Mouse (Mus musculus): ENCODE measurements around the gene Cux1. TPM values are rescaled to one million over a fixed set of nuclear protein-coding genes. Genes with fewer than 3 reads are reported as not detected.

The Cux1 gene
- total and polyA plus RNA-seq, 3 experiments, result 46.8 to 101 (median 85.8) TPM

DNA sequence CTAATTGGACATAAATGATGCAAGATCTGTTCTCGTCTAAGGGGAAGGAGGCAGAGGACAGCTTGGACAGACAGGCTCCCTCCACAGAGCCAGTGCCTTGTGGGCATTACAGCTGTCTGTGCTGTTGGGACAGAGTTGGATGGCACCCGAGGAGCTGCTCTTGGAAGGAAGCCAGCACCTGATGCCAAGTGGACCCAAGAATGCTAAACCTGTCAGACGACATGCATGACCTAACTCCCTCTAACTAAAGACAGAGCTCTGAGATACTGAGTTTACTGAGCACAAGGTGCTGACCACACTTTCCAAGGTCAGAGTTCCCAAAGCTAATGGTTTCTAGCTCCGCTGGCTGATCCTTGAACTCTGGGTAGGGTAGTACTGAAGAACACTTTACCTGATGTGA, 255.1 kb downstream of the Cux1 start:
- 50% methylated on average over 4 of the region's 4 CpGs for WGBS
- DNase-seq, result peak in 1 of 2 experiments; percentile 59
- H3K4me1 ChIP-seq (ENCODE audit: control insufficient read depth, insufficient read depth, low read length), result peaks cover 2% of the 10 kb centered on the region; the same call in 1 of the 2 replicates
- no peak overlapping the region for H3K27ac ChIP-seq
- no peaks in the 10 kb centered on the region for H3K79me2 ChIP-seq (replicated peaks; ENCODE audit: control insufficient read depth, insufficient read depth, low read length)
- TF ChIP-seq POLR2A (IDR thresholded peaks at IDR 0.05; ENCODE audit: insufficient read depth, low read depth, low read length) (no peak), EP300 (IDR thresholded peaks at IDR 0.05; ENCODE audit: insufficient read depth, low read depth, low read length) (0 out of 2 replicates have a peak, but pooled peaks have one; percentile 64)
- no peaks in the 10 kb centered on the region for H3K27me3 ChIP-seq (ENCODE audit: control insufficient read depth, insufficient read depth, low read length)
- no peaks in the 10 kb centered on the region for H3K36me3 ChIP-seq (ENCODE audit: control insufficient read depth, insufficient read depth, low read length)
- H3K4me3 ChIP-seq, result no peak overlapping the region
- no peak overlapping the region for H3K9ac ChIP-seq (ENCODE audit: low read depth, low read length)
- intact Hi-C loops (cut with DNase I), result no loop called here

DNA sequence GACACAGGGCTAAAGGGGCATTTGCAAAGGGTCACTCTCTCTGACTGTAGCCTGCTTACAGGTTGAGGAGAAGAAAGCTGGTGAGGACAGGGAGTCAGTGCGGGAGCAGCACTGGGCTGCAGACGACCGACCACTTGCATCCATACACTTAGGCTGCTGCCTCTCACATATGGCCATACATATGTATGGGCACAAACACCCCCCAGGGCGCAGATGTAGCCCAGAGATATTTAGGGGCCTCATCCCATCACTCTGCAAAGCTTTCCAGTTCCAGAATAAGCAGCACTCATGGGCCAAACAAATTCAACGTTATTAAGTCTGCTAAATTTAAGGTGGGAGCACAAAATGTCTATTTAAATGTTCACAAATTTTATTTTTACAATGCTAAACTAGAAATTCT, 261.0 kb downstream of the Cux1 start:
- Histone ChIP-seq H3K27ac (no peak overlapping the region), H3K79me2 (replicated peaks; ENCODE audit: control insufficient read depth, insufficient read depth, low read length) (no peaks in the 10 kb centered on the region), H3K4me1 (ENCODE audit: control insufficient read depth, insufficient read depth, low read length) (no peaks in the 10 kb centered on the region), H3K36me3 (ENCODE audit: control insufficient read depth, insufficient read depth, low read length) (no peaks in the 10 kb centered on the region), H3K9ac (ENCODE audit: low read depth, low read length) (no peak overlapping the region), H3K27me3 (ENCODE audit: control insufficient read depth, insufficient read depth, low read length) (no peaks in the 10 kb centered on the region), H3K4me3 (no peak overlapping the region)
- DNase-seq, result no peak
- TF ChIP-seq EP300 (IDR thresholded peaks at IDR 0.05; ENCODE audit: insufficient read depth, low read depth, low read length) (no peak), CTCF (IDR thresholded peaks at IDR 0.05) (no peak), POLR2A (IDR thresholded peaks at IDR 0.05; ENCODE audit: insufficient read depth, low read depth, low read length) (no peak)
- 86% methylated on average over 5 of the region's 5 CpGs for WGBS
- intact Hi-C loops (cut with DNase I), result no loop called here

DNA sequence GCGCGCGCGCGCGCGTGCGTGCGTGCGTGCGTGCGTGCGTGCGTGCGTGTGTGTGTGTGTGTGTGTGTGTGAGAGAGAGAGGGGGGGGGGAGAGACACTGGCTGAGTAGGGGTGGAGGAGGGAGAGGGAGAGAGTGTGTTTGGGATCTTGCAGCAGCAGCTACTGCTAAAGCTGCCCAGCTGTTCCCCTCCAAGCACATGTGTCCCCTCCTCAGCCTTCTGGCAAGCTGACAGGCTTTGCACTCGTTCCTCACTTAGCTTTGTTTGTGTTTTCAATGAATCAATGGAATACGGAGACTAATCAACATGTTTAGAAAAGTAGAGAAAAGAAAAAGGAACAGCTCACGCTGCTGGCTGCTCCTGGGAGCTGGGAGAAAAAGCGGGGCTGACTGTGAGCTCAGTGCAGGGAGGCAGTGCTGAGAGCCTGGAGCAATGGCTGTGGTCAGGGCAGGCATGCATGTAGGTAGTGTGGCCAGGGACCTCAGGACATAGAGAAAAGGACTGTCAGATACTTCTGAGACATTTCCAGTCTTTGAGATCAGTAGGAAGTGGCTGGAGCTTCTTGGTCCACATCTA, 263.8 kb downstream of the Cux1 start:
- no peaks in the 10 kb centered on the region for H3K4me1 ChIP-seq (ENCODE audit: control insufficient read depth, insufficient read depth, low read length)
- no peaks in the 10 kb centered on the region for H3K79me2 ChIP-seq (replicated peaks; ENCODE audit: control insufficient read depth, insufficient read depth, low read length)
- H3K27ac ChIP-seq, result no peak overlapping the region
- H3K9ac ChIP-seq (ENCODE audit: low read depth, low read length), result no peak overlapping the region
- no peak overlapping the region for H3K4me3 ChIP-seq
- TF ChIP-seq CTCF (IDR thresholded peaks at IDR 0.05) (no peak), EP300 (IDR thresholded peaks at IDR 0.05; ENCODE audit: insufficient read depth, low read depth, low read length) (no peak), POLR2A (IDR thresholded peaks at IDR 0.05; ENCODE audit: insufficient read depth, low read depth, low read length) (no peak)
- 81% methylated on average over 19 of the region's 19 CpGs for WGBS
- H3K27me3 ChIP-seq (ENCODE audit: control insufficient read depth, insufficient read depth, low read length), result no peaks in the 10 kb centered on the region
- no peaks in the 10 kb centered on the region; the same call in 1 of the 2 replicates for H3K36me3 ChIP-seq (ENCODE audit: control insufficient read depth, insufficient read depth, low read length)
- no peak for DNase-seq
- intact Hi-C loops (cut with DNase I), result no loop called here

GRCm38 (mm10) chr5:136300880-136301279, 266.4 kb downstream of the Cux1 start:
- H3K36me3 ChIP-seq (ENCODE audit: control insufficient read depth, insufficient read depth, low read length), result no peaks in the 10 kb centered on the region; the same call in 1 of the 2 replicates
- intact Hi-C loops (cut with DNase I), result no loop called here
- H3K27me3 ChIP-seq (ENCODE audit: control insufficient read depth, insufficient read depth, low read length), result no peaks in the 10 kb centered on the region
- no peak for DNase-seq
- H3K9ac ChIP-seq (ENCODE audit: low read depth, low read length), result no peak overlapping the region
- peaks cover 2% of the 10 kb centered on the region; the same call in 1 of the 2 replicates for H3K4me1 ChIP-seq (ENCODE audit: control insufficient read depth, insufficient read depth, low read length)
- H3K79me2 ChIP-seq (replicated peaks; ENCODE audit: control insufficient read depth, insufficient read depth, low read length), result no peaks in the 10 kb centered on the region
- TF ChIP-seq CTCF (IDR thresholded peaks at IDR 0.05), result no peak
- no peak for TF ChIP-seq POLR2A (IDR thresholded peaks at IDR 0.05; ENCODE audit: insufficient read depth, low read depth, low read length)
- no peak for TF ChIP-seq EP300 (IDR thresholded peaks at IDR 0.05; ENCODE audit: insufficient read depth, low read depth, low read length)
- no peak overlapping the region for H3K27ac ChIP-seq
- 93% methylated on average over 6 of the region's 6 CpGs for WGBS
- H3K4me3 ChIP-seq, result no peak overlapping the region

DNA sequence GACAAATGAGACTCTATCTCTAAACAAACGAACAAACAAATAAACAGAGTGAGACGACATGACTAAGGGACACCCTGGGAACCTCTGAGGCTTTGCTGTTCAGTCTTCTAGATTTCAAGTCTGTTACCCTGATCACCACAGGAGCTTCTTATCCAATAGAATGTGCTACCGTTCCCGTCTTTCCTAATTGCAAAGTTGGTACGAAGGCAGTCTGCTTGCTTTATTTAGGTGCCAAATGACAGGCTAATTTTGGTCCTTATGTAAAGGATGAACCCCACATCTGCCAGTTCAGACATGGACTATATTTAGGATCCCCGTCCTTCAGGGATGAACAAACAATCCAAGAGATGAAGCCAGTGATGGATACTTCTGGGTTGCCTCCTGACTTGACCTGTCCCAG, 269.6 kb downstream of the Cux1 start:
- 72% methylated on average over 6 of the region's 6 CpGs for WGBS
- intact Hi-C loops (cut with DNase I), result no loop called here

DNA sequence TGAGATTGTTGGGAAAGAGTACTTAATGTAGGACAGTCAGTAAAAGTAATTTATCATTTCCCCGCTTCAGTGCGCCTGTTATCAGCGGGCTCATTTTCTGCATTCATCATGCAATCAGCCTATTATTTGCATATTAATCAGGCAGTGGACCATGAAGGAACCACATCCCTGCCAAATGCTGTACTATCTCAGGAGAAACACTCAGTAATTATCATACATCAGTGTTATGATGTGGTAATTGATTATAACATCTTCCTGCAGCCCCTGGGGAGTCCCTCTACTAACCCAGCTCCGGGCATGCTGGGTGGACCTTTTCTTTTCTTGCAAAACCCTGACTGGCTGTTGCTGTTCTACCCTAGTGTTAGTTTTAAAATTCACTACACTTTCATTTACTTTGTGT, 270.4 kb downstream of the Cux1 start:
- no peak for DNase-seq
- WGBS, result 92% methylated on average over 4 of the region's 4 CpGs
- intact Hi-C loops (cut with DNase I), result no loop called here
- no peak overlapping the region for H3K4me3 ChIP-seq
- H3K4me1 ChIP-seq (ENCODE audit: control insufficient read depth, insufficient read depth, low read length), result peaks cover 10% of the 10 kb centered on the region
- H3K79me2 ChIP-seq (replicated peaks; ENCODE audit: control insufficient read depth, insufficient read depth, low read length), result no peaks in the 10 kb centered on the region
- no peak overlapping the region for H3K9ac ChIP-seq (ENCODE audit: low read depth, low read length)
- TF ChIP-seq POLR2A (IDR thresholded peaks at IDR 0.05; ENCODE audit: insufficient read depth, low read depth, low read length) (no peak), EP300 (IDR thresholded peaks at IDR 0.05; ENCODE audit: insufficient read depth, low read depth, low read length) (no peak), CTCF (IDR thresholded peaks at IDR 0.05) (no peak)
- no peaks in the 10 kb centered on the region; the same call in 1 of the 2 replicates for H3K36me3 ChIP-seq (ENCODE audit: control insufficient read depth, insufficient read depth, low read length)
- no peaks in the 10 kb centered on the region for H3K27me3 ChIP-seq (ENCODE audit: control insufficient read depth, insufficient read depth, low read length)
- no peak overlapping the region for H3K27ac ChIP-seq

More for the DNA sequence above, 269.6 kb downstream of the Cux1 start:
- peaks cover 9% of the 10 kb centered on the region for H3K4me1 ChIP-seq (ENCODE audit: control insufficient read depth, insufficient read depth, low read length)
- H3K79me2 ChIP-seq (replicated peaks; ENCODE audit: control insufficient read depth, insufficient read depth, low read length), result no peaks in the 10 kb centered on the region
- H3K36me3 ChIP-seq (ENCODE audit: control insufficient read depth, insufficient read depth, low read length), result no peaks in the 10 kb centered on the region; the same call in 1 of the 2 replicates
- DNase-seq, result no peak
- H3K9ac ChIP-seq (ENCODE audit: low read depth, low read length), result no peak overlapping the region
- H3K4me3 ChIP-seq, result no peak overlapping the region
- H3K27ac ChIP-seq, result no peak overlapping the region
- TF ChIP-seq POLR2A (IDR thresholded peaks at IDR 0.05; ENCODE audit: insufficient read depth, low read depth, low read length), result no peak
- no peak for TF ChIP-seq CTCF (IDR thresholded peaks at IDR 0.05)
- TF ChIP-seq EP300 (IDR thresholded peaks at IDR 0.05; ENCODE audit: insufficient read depth, low read depth, low read length), result no peak
- no peaks in the 10 kb centered on the region for H3K27me3 ChIP-seq (ENCODE audit: control insufficient read depth, insufficient read depth, low read length)
